Mouse (Mus musculus) heart, embryonic 14.5 days (tissue): ENCODE measurements at regions not wholly inside any gene's neighbourhood (a gene's known extent, or its start where the extent isn't known, plus 50 kb on each side); places are given as distances from the start of the nearest gene placed in this dataset.

Experiments
- ATAC-seq: fragments of 200-750 bp; cut with Nextera tagmentation; 2 replicates; pipeline ENCODE4 v1.8.0; 2017; ENCODE audit warnings: low read depth, moderate TSS enrichment; ENCODE audit not compliant: insufficient number of reproducible peaks, insufficient read depth, low FRiP score
- H3K27ac ChIP-seq, 2 experiments: fragments of 200-500 bp in 1 of 2; fragments of 300-500 bp in 1 of 2; sonication (generic) in 1 of 2; replicated peaks in 1 of 2; 2 replicates each; pipeline ENCODE4 v1.5.1; 2012 to 2014; ENCODE audit warnings: low read depth in 2 of 2, low read length in 2 of 2, control low read depth in 1 of 2, mild to moderate bottlenecking in 1 of 2, mixed read lengths in 1 of 2; ENCODE audit not compliant: control insufficient read depth in 1 of 2, insufficient read depth in 1 of 2
- H3K27me3 ChIP-seq: fragments of 300-500 bp; sonication (generic); 2 replicates; pipeline ENCODE4 v1.6.1; 2014; ENCODE audit warnings: mild to moderate bottlenecking, low read length, control low read depth; ENCODE audit not compliant: control insufficient read depth, insufficient read depth
- H3K36me3 ChIP-seq: fragments of 300-500 bp; sonication (generic); 2 replicates; pipeline ENCODE4 v1.6.1; 2014; ENCODE audit warnings: mild to moderate bottlenecking, control low read depth, low read length, mixed read lengths; ENCODE audit not compliant: control insufficient read depth, insufficient read depth
- H3K4me1 ChIP-seq, 2 experiments: fragments of 200-500 bp in 1 of 2; fragments of 300-500 bp in 1 of 2; sonication (generic) in 1 of 2; 2 replicates each; pipeline ENCODE4 v1.6.1; 2012 to 2014; ENCODE audit warnings: low read length in 2 of 2, control low read depth in 1 of 2, mixed read lengths in 1 of 2; ENCODE audit not compliant: control insufficient read depth in 2 of 2, insufficient read depth in 2 of 2
- H3K4me2 ChIP-seq: fragments of 300-500 bp; sonication (generic); 2 replicates; pipeline ENCODE4 v1.6.1; 2014; ENCODE audit warnings: mild to moderate bottlenecking, low read length
- H3K4me3 ChIP-seq, 2 experiments: fragments of 200-500 bp in 1 of 2; fragments of 300-500 bp in 1 of 2; sonication (generic) in 1 of 2; 2 replicates each; pipeline ENCODE4 v1.5.1; 2012 to 2014; ENCODE audit warnings: low read length in 2 of 2, mild to moderate bottlenecking in 2 of 2, control low read depth in 1 of 2, low read depth in 1 of 2, moderate library complexity in 1 of 2; ENCODE audit not compliant: control insufficient read depth in 1 of 2, insufficient read depth in 1 of 2
- H3K9ac ChIP-seq: fragments of 300-500 bp; sonication (generic); 2 replicates; pipeline ENCODE4 v1.6.1; 2014; ENCODE audit warnings: mild to moderate bottlenecking, low read length
- H3K9me3 ChIP-seq: fragments of 300-500 bp; sonication (generic); 2 replicates; pipeline ENCODE4 v1.6.1; 2016; ENCODE audit warnings: low read length, control low read depth; ENCODE audit not compliant: control insufficient read depth
- WGBS: fragments of 180-500 bp; shearing (Covaris S2); extraction: QIAGEN DNeasy Blood & Tissue Kit; methylation state at CpG from one replicate; pipeline ENCODE4 v1.1.7; 2014; 5-methylcytosine and 5-hydroxymethylcytosine counted together

GRCm38 (mm10) chr1:186197057-186197456 is 79.9 kb upstream of the Lyplal1 start:
- Histone ChIP-seq H3K4me2 (no peak overlapping the region), H3K9ac (no peak overlapping the region), H3K9me3 (no peaks in the 10 kb centered on the region), H3K27me3 (no peaks in the 10 kb centered on the region), H3K4me3 (no peak overlapping the region), H3K27ac (no peak overlapping the region), H3K4me1 (no peaks in the 10 kb centered on the region; a peak in 1 of 4 replicates), H3K36me3 (no peaks in the 10 kb centered on the region)
- 63% methylated on average over 2 of the region's 2 CpGs for WGBS
- no peak for ATAC-seq

- H3K4me2 ChIP-seq, result no peak overlapping the region
- no peak overlapping the region for H3K4me3 ChIP-seq
- H3K27ac ChIP-seq, result no peak overlapping the region
- no peak overlapping the region for H3K9ac ChIP-seq
- H3K27me3 ChIP-seq, result no peaks in the 10 kb centered on the region
- 70% methylated on average over 11 of the region's 11 CpGs for WGBS
- no peak for ATAC-seq
- H3K4me1 ChIP-seq, result no peaks in the 10 kb centered on the region
- H3K9me3 ChIP-seq, result no peaks in the 10 kb centered on the region
- H3K36me3 ChIP-seq, result no peaks in the 10 kb centered on the region
Measured at GRCm38 (mm10) chr1:186189390-186189789, 72.3 kb upstream of the Lyplal1 start.

- ATAC-seq, result no peak
- Histone ChIP-seq H3K9me3 (no peaks in the 10 kb centered on the region), H3K4me3 (no peak overlapping the region), H3K9ac (no peak overlapping the region), H3K4me1 (peaks cover 9 to 11% of the 10 kb centered on the region in 2 experiments; a peak in 3 of 4 replicates), H3K27ac (no peak overlapping the region), H3K27me3 (no peaks in the 10 kb centered on the region), H3K4me2 (no peak overlapping the region), H3K36me3 (no peaks in the 10 kb centered on the region)
- WGBS, result 89% methylated on average over 5 of the region's 5 CpGs
Measured at GRCm38 (mm10) chr1:186187372-186187771, 70.3 kb upstream of the Lyplal1 start.

GRCm38 (mm10) chr1:186183204-186183651 is 66.1 kb upstream of the Lyplal1 start:
- Histone ChIP-seq H3K4me1 (peaks cover 9 to 12% of the 10 kb centered on the region in 2 experiments; a peak in 3 of 4 replicates), H3K27me3 (no peaks in the 10 kb centered on the region), H3K9ac (peak overlapping the region; percentile 43; the same call in 1 of the 2 replicates), H3K27ac (no peak overlapping the region), H3K4me2 (peak overlapping the region; percentile 44), H3K9me3 (no peaks in the 10 kb centered on the region), H3K36me3 (no peaks in the 10 kb centered on the region), H3K4me3 (no peak overlapping the region)
- ATAC-seq, result no peak
- WGBS, result 77% methylated on average over 8 of the region's 8 CpGs

- no peak overlapping the region for H3K4me3 ChIP-seq
Measured at GRCm38 (mm10) chr1:186182498-186183203, 65.5 kb upstream of the Lyplal1 start.

GRCm38 (mm10) chr1:186177019-186177418 is 59.9 kb upstream of the Lyplal1 start:
- Histone ChIP-seq H3K9me3 (0 out of 2 replicates have a peak, but pooled peaks cover 5% of the 10 kb centered on the region), H3K36me3 (no peaks in the 10 kb centered on the region), H3K27ac (no peak overlapping the region), H3K4me1 (no peaks in the 10 kb centered on the region), H3K27me3 (no peaks in the 10 kb centered on the region), H3K9ac (no peak overlapping the region), H3K4me2 (no peak overlapping the region), H3K4me3 (no peak overlapping the region)
- no peak for ATAC-seq
- WGBS, result 65% methylated on average over 3 of the region's 3 CpGs

More at GRCm38 (mm10) chr1:186182498-186183203, 65.5 kb upstream of the Lyplal1 start:
- Histone ChIP-seq H3K4me2 (peak overlapping the region; percentile 44), H3K27ac (no peak overlapping the region), H3K4me1 (peaks cover 9 to 12% of the 10 kb centered on the region in 2 experiments; a peak in 3 of 4 replicates), H3K27me3 (no peaks in the 10 kb centered on the region), H3K9me3 (no peaks in the 10 kb centered on the region), H3K36me3 (no peaks in the 10 kb centered on the region), H3K9ac (peak overlapping the region; percentile 43; the same call in 1 of the 2 replicates)
- 49% methylated on average over 23 of the region's 23 CpGs for WGBS
- no peak for ATAC-seq

- no peak overlapping the region for H3K4me2 ChIP-seq
- no peaks in the 10 kb centered on the region for H3K4me1 ChIP-seq
- no peak overlapping the region for H3K9ac ChIP-seq
- H3K36me3 ChIP-seq, result no peaks in the 10 kb centered on the region
- no peak overlapping the region for H3K4me3 ChIP-seq
- H3K9me3 ChIP-seq, result 0 out of 2 replicates have a peak, but pooled peaks cover 5% of the 10 kb centered on the region
- H3K27me3 ChIP-seq, result no peaks in the 10 kb centered on the region
- ATAC-seq, result no peak
- 45% methylated on average over 8 of the region's 8 CpGs for WGBS
- no peak overlapping the region for H3K27ac ChIP-seq
Measured at GRCm38 (mm10) chr1:186173472-186174014, 56.4 kb upstream of the Lyplal1 start.
